ENCODE assay signal across 8 mouse cellular contexts in genomic region chr11:69045531-69046394, GRCm38 (mm10). TPM values are rescaled to one million over a fixed set of nuclear protein-coding genes. Genes with fewer than 3 reads are reported as not detected.
DNase-seq lines count a peak whose midpoint lies in the region; ATAC-seq lines count a peak whose summit lies in the region.

Gene Aurkb (plus strand): TSS chr11:69045647.

- H3K27me3 ChIP-seq in hindbrain, embryonic 13.5 days: no peaks in the 10 kb centered on the region

- peak; percentile 71 for ATAC-seq in hindbrain, embryonic 13.5 days (ENCODE audit: low FRiP score)
- ATAC-seq in megakaryocyte progenitor cell, adult 5-6 weeks (replicated peaks; ENCODE audit: poor library complexity): peak; percentile 71

- H3K4me3 ChIP-seq in hindbrain, embryonic 13.5 days: peak within 1 kb of the TSS; percentile 66

- no peaks in the 10 kb centered on the region for H3K9me3 ChIP-seq in hindbrain, embryonic 13.5 days

- intact Hi-C loops in left cerebral cortex, postnatal 10 days (cut with DNase I): no loop called here

- H3K4me2 ChIP-seq in hindbrain, embryonic 13.5 days: peak within 1 kb of the TSS; percentile 99

- H3K9ac ChIP-seq in hindbrain, embryonic 13.5 days: peak within 1 kb of the TSS; percentile 65

- H3K36me3 ChIP-seq in hindbrain, embryonic 13.5 days: no peaks in the 10 kb centered on the region

- H3K27ac ChIP-seq in hindbrain, embryonic 13.5 days: peak within 1 kb of the TSS; percentile 65

- peak; percentile 94 for DNase-seq in ZHBTc4 (ENCODE audit: low read depth, low spot score)
- DNase-seq in cerebellum, postnatal 10 days: peak; percentile 94
- DNase-seq in frontal cortex, adult 2 months (ENCODE audit: extremely low spot score in 1 of 2, low spot score in 1 of 2): peak; percentile 49 to 78
- DNase-seq in left cerebral cortex, postnatal 10 days (ENCODE audit: extremely low spot score in 1 of 2, low spot score in 2 of 2): peak; percentile 78 to 92
- peak; percentile 88 for DNase-seq in right cerebral cortex, postnatal 14 days
- DNase-seq in yolk sac, embryonic 10.5 days (ENCODE audit: low spot score): peak; percentile 90

- WGBS in hindbrain, embryonic 13.5 days: under 1% methylated on average over 54 of the region's 54 CpGs

- H3K4me1 ChIP-seq in hindbrain, embryonic 13.5 days (replicated peaks): peaks cover 22% of the 10 kb centered on the region

RNA-seq across cellular contexts. Expression of gene Aurkb, which starts in this region (rescaled TPM):
- polyA plus RNA-seq in frontal cortex, adult 2 months (2012; rRNA removed): 0.96 and 1.1 TPM in 2 replicates
- 31.7 and 34.2 TPM in 2 replicates for polyA plus RNA-seq in hindbrain, embryonic 13.5 days (2015; fragmentation: Nextera tagmentation; extraction: Ambion mirVana)
- total RNA-seq in left cerebral cortex, postnatal 10 days (2021): 1 to 10 TPM; 3.0 to 3.1 TPM
- total RNA-seq in megakaryocyte progenitor cell, adult 5-6 weeks (2015): 100 and 103 TPM in 2 replicates
- total RNA-seq in megakaryocyte progenitor cell, adult 5-6 weeks (2017): 103 and 128 TPM in 2 replicates

Comparison
In these comparisons a context has a peak if more than half of its experiments do, and no peak if none do; other contexts are left out.
1. Peak in every context shown above with its lines: DNase-seq, ATAC-seq, H3K4me3 ChIP-seq and H3K27ac ChIP-seq.
2. RNA of gene Aurkb (total RNA-seq): 100 to 128 TPM in megakaryocyte progenitor cell, adult 5-6 weeks; 3.0 to 3.1 TPM in left cerebral cortex, postnatal 10 days; every median in the first group is over 10 times any median in the second.
3. RNA of gene Aurkb (polyA plus RNA-seq): 31.7 to 34.2 TPM in hindbrain, embryonic 13.5 days; 0.96 to 1.1 TPM in frontal cortex, adult 2 months; every median in the first group is over 10 times any median in the second.